Mouse (Mus musculus) left cerebral cortex, postnatal 10 days (tissue): ENCODE results near the gene Manba. TPM values are rescaled to one million over a fixed set of nuclear protein-coding genes. Genes with fewer than 3 reads are reported as not detected.
"Not testable (repeated sequence)": the region's sequence is repeated elsewhere in the genome, so short reads cannot be mapped to it uniquely, and the experiment has no call there.

Source experiments
- DNase-seq, 2 experiments: peaks; one replicate each; pipeline ENCODE4 v3.0.0; 2021 to 2022; ENCODE audit warnings: low spot score in 2 of 2, mixed read lengths in 1 of 2; ENCODE audit errors: extremely low spot score in 1 of 2
- intact Hi-C: fragments of 180-260 bp; cut with DNase I; formaldehyde crosslinking; loops from one replicate; pipeline ENCODE4 v1.15.1; 2025
- total RNA-seq, 2 experiments: library from RNA; stranded (reverse); gene quantifications; 2 replicates each; pipeline ENCODE4 v1.2.3; 2021

Gene Manba
- total RNA-seq, 2 experiments from 2014 or later: 6.8 to 7.4 TPM

GRCm38 (mm10) chr3:135516891-135517290, 31.5 kb downstream of the Manba start:
- intact Hi-C loops: no loop called here
- peak in 1 of 2 experiments; percentile 45 for DNase-seq

GRCm38 (mm10) chr3:135518882-135519281, 33.5 kb downstream of the Manba start:
- no peak for DNase-seq
- intact Hi-C loops: no loop called here

- no peak for DNase-seq
- intact Hi-C loops: no loop called here
These were observed 34.2 kb downstream of the Manba start for GRCm38 (mm10) chr3:135519584-135519983.

- intact Hi-C loops: no loop called here
- peak in 1 of 2 experiments; percentile 77 for DNase-seq
These were observed 36.6 kb downstream of the Manba start for GRCm38 (mm10) chr3:135521963-135522362.

- no peak for DNase-seq
- intact Hi-C loops: no loop called here
These were observed 37.4 kb downstream of the Manba start for GRCm38 (mm10) chr3:135522618-135523355.

GRCm38 (mm10) chr3:135524900-135525299, 39.5 kb downstream of the Manba start:
- intact Hi-C loops, DNase-seq: not testable (repeated sequence)

GRCm38 (mm10) chr3:135529670-135530069, 44.3 kb downstream of the Manba start:
- no peak for DNase-seq
- intact Hi-C loops: no loop called here

GRCm38 (mm10) chr3:135531762-135532161, 46.4 kb downstream of the Manba start:
- intact Hi-C loops: no loop called here
- DNase-seq: no peak

GRCm38 (mm10) chr3:135534103-135534502, 48.7 kb downstream of the Manba start:
- no peak for DNase-seq
- intact Hi-C loops: no loop called here

DNA sequence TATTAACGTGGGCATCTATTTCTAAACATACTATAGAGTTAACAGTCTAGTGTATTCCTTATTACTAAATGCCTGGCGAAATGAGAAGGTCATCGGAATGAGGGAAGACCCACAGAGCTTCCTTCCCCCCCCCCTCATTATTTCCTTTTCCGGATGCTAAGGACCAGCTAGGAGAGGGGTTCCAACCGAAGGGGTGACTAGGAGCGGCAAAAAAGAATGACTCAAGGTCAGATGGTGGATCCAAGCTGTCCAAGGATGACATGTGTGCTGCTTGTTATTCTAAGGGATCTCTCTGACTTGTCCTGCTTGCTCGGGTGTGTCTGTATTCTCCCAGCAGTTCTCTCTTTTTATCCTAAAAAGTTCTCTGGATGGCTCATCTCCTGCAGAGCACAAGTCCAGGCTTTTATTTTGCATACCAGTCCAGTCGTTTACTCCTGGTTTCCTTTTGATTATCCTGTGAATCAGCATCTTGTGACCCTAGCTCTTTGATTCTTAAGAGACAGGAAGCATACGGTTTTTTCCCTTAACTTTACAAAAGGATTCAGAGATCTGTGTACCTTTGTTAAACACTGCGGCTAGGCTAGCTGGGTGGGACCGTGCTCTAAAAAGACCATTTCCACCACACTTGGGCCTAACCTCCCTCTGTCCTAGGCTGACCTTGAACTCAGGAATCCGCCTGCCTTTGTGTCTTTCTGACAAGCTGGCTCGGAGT, 61.0 kb downstream of the Manba start:
- intact Hi-C loops: no loop called here
- peak in 1 of 2 experiments; percentile 36 for DNase-seq

DNA sequence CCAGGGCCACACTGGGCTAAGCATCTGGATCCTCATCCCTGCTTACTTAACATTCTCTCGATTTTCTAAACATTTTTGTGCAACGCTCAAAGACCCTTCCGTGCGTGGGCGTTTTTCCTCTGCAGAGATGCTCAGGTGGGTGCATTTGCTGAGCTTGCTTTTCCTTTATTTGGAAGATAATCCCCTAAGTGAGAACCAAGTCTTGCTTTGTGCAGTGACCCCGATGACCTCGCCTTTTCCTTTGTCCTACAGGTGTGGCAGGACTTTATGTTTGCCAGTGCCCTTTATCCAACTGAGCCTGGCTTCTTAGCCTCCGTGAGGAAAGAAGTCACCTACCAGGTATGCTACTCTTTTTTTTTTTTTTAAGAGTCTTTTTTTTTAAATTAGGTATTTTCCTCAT, 61.9 kb downstream of the Manba start:
- no peak for DNase-seq
- intact Hi-C loops: no loop called here

- DNase-seq: no peak
- intact Hi-C loops: no loop called here
These were observed 67.5 kb downstream of the Manba start for GRCm38 (mm10) chr3:135552874-135553273.

DNA sequence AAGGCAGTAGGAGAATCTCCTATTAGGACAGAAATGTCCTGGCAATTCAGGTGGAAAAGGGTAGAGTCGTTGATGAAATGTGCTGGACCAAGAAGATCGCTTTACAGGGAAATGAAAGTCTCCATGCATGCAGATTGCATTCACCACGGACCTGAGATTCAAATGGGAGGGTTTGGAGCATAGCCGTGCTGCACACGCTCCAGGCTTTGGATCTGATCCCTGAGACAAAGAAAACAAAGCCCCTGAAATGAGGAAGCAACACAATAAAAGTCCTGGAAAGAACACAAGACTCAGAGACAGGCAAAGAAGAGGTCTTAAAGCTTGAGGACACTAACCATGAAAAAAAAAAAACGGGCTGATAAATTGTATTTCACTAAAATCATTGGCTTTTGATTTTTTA, 69.8 kb downstream of the Manba start:
- no peak for DNase-seq
- intact Hi-C loops: no loop called here

- DNase-seq: no peak
- intact Hi-C loops: no loop called here
These were observed 70.7 kb downstream of the Manba start for GRCm38 (mm10) chr3:135556052-135556587.

DNA sequence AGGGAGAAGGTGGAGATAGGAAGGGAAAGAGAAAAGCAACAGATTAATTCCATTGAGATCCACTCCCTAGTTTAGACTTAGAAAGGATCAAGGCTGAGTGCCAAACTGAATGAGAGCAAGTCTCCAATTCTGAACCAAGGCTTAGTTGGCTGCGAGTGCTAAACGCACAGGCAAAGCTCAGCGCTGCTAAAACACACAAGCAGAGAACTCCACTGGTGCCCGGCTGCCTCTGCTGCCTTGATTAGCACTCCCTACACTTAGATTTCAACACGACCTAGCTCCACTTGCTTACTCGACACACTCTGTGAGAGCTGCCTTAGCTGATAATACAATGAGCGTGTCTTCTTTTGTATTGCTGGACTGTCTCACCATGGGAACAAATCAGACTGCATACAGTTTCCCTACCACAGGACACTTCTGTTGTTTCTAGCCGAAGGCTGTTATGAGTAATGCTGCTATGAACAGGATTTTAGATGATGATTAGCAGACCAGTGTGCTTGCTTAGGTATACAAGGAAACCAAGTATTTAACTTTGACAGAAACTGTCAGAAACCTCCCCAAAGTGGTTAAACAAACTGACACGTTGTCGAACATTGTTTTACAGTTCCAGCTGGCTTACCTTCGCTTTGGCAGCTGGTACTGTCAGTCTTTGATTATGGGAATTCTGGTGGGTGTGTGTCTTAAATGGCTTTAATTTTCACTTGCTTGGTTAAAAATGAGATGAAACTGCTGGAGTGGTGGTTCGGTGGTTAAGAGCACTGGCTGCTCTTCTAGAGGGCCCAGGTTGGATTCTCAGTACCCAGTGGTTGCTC, 71.6 kb downstream of the Manba start:
- intact Hi-C loops: no loop called here
- no peak for DNase-seq

DNA sequence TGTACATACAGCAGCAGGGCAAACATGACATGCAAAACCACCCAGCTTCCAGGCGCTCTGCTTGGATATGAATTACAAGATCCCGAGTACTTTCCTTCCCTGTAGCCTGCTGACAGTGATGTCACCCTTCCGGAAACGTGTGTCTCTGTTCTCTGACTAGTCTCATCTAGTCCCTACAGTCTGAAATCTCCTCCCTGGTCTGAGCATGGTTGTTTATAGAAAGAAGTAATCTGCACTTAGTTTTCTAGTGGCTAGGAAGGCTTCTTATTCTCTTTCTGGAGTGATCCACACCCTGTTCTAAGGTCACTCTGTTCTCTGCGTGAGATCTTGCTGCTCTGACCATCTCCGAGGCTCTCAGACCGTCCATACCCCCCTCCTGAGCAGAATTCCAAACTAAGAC, 76.6 kb downstream of the Manba start:
- intact Hi-C loops: no loop called here
- no peak for DNase-seq

DNA sequence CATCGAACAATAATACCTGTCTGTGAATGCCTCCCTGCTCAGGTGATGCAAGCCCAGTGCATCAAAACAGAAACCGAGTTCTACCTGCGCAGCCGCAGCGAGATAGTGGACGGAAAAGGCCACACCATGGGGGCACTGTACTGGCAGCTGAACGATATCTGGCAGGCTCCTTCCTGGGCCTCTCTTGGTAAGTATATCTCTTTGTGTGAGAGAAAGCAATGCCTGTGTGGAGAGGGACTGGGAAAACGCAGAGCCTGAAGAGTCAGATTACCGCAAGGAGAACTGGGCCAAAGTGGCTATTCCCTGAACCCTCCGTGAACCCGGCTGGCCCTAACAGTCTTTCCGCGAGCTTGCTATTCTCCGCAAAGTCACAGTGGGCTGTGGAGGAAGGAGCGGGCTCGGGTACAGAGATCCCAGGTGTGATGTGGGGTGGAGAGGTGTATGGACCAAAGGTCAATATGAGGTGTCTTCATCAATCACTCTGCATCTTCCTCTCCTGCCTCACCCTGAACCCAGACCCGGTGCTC, 77.8 kb downstream of the Manba start:
- intact Hi-C loops: no loop called here
- no peak for DNase-seq

- intact Hi-C loops: no loop called here
- no peak for DNase-seq
These were observed 79.3 kb downstream of the Manba start for GRCm38 (mm10) chr3:135564706-135565105.

DNA sequence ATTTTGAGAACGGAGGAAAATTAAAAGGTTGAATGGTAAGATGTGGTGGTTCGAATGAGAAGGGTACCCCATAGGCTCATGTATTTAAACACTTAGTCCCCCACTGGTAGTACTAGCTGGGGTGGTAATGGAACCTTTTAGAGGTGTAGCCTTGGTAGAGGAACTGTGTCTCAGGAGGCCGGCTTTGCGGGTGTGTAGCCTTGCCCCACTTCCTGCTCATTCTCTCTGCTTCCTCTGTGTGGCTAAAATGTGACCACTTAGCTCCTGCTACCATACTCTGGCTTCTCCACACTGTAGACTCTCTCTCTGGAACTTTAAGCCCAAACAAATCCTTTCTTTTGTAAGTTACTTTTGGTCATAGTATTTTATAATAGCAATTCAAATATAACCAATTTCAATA, 79.9 kb downstream of the Manba start:
- intact Hi-C loops: no loop called here
- no peak for DNase-seq
